Mouse (Mus musculus): ENCODE results near the gene Rnf121.

Rnf121 gene

DNA sequence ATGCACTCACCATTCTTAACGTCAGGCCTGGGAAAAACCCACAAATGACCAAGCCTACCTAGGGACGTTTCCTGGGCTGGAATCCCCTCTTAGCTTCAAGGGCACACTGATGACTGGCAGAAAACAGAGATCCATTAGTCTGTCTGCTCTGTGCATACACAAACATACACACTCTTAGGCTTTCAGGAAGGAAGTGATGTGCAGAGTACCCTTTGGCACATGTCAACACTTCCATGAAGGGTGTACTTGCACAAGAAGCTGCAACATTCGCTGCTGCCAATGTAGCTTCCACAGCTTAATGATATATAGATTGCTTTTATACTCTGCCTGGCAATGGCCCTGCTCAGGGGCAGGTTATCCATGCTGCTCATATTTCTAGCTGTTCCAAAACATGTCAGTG is 45.9 kb downstream of the Rnf121 start:
- TF ChIP-seq GATA4 (IDR thresholded peaks at IDR 0.05; ENCODE audit: insufficient replicate concordance, low read length): no peak

DNA sequence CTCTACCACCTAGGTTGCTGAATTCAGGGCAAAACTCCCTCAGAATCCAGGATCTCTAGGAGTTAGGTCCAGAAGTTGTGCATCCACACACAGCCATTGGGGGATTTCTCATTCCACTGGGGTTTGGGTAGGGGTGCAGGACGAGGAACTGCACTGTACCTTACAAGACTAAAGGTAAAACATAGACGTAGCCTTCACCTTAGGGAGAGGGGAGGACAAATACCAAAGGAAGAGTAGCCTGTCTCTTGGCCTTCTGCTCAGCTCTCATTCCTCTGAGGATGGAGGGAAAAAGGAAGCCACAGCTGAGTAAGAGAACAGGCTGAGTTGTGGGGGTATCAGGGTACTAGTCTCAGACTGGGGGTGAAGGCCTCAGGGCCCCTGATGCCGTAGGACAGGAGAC is 46.7 kb downstream of the Rnf121 start, which contains the start of gene Il18bp:
Gene Il18bp (minus strand): TSS at position 101 of the 400 bp plus-strand sequence.
- TF ChIP-seq GATA4 (IDR thresholded peaks at IDR 0.05; ENCODE audit: insufficient replicate concordance, low read length): no peak

DNA sequence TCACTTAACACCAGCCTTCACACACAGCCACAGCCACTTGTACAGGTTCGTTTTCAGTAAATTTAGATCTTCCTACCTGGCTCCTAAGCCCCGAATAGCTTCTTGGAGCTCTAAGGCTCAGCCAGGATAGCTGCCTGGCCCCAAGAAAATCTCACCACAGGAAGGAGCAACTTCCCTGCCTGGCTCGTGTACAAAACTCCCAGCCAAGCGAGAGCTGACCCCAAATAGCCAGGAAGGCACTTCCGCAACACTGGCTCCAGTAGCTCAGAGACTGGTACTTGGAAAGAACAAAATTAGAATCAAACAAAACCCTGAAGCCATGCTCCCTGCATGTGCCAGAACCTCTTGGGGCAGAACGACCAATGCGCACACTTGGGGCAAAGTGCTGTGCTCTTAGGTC is 47.2 kb downstream of the Rnf121 start:
- TF ChIP-seq GATA4 (IDR thresholded peaks at IDR 0.05; ENCODE audit: insufficient replicate concordance, low read length): no peak

DNA sequence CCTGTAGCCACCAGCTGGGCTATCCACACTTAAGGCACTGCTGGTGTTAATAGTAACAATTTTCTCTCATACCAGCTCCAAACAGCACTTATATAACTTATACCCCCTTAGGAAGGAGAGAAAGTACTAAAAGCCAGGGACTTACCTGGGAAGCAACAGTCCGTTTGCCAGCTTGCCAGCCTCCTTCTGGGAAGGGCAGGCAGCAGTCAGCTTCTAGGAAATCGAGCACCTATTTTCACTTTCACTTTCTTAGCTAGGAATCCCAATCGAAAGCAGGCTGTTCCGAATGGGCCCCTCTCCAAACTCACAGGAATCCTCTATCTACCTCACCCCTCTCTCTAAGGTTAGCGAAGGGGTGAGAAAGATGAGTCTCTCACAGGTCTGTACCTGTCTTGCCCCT is 47.8 kb downstream of the Rnf121 start:
- no peak for TF ChIP-seq GATA4 (IDR thresholded peaks at IDR 0.05; ENCODE audit: insufficient replicate concordance, low read length)

DNA sequence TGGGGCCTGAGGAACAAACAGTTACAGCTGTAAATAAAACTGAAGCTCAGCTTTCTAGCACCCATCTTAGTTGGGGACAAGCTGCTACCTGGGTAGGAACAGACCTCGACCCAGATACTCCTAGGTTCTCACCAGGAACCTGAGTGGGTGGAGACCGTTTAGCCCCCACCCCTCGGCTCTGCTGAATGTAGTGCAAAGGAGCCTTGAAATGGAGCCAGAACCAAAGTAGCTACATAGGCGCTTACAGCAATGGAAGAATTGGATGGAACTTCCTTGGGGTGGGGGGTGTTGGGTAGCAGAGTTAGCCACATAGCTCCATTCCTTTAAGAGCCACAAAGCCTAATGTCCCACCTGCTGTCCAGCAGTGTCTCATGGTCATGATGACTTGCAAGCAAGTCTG is 48.3 kb downstream of the Rnf121 start:
- no peak for TF ChIP-seq GATA4 (IDR thresholded peaks at IDR 0.05; ENCODE audit: insufficient replicate concordance, low read length)

DNA sequence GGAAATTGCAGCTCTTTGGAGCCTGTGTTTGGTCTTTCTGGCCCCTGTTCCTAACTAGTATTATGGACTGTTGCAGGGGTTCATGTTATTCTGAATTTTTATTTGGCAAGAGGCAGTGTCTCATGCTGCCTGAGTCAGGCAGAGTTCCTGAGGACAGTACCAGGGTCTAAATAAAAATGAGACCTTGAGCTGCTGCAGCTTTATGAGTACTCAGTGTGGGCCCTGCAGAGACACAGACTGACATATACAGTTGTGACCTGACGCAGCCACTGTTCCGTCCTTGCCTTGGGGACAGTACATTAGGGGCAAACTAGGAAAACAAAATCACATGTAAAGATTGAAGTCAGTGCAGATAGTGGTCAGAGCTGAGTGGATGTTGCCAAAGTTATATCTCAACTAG is 50.3 kb downstream of the Rnf121 start:
- TF ChIP-seq GATA4 (IDR thresholded peaks at IDR 0.05; ENCODE audit: insufficient replicate concordance, low read length): no peak

DNA sequence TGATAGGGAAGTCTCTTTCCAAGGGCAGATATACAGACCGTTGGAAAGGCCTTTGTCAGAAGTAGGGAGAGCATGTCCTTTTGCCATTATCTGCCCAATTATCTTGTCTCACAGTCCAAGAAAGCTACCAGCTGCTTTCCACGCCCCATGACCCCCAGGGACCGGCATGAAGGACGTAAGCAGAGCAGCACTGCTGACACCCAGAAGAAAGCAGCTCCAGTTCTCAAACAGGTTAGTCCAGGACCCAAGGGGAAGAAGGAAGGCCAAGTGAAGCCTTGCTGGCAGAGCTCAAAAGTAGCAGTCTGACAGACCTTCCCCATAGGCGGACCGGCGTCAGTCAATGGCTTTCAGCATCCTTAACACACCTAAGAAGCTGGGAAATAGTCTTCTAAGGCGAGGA is 51.9 kb downstream of the Rnf121 start:
- TF ChIP-seq GATA4 (IDR thresholded peaks at IDR 0.05; ENCODE audit: insufficient replicate concordance, low read length): no peak

DNA sequence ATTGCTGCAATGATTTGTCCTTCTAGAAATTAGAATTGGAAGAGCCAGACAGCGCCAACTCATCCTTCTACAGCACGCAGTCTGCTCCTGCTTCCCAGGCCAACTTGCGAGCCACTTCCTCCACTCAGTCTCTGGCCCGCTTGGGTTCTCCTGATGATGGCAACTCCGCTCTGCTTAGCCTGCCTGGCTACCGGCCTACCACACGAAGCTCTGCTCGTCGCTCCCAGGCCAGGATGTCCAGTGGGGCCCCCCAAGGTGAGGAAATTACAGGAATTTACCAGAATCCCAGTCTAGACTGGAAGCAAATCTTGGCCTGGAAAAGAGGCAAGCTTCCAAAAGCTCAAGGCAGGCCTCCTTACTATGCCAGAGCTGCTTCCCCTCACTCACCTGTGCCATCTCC is 53.4 kb downstream of the Rnf121 start:
- no peak for TF ChIP-seq GATA4 (IDR thresholded peaks at IDR 0.05; ENCODE audit: insufficient replicate concordance, low read length)

DNA sequence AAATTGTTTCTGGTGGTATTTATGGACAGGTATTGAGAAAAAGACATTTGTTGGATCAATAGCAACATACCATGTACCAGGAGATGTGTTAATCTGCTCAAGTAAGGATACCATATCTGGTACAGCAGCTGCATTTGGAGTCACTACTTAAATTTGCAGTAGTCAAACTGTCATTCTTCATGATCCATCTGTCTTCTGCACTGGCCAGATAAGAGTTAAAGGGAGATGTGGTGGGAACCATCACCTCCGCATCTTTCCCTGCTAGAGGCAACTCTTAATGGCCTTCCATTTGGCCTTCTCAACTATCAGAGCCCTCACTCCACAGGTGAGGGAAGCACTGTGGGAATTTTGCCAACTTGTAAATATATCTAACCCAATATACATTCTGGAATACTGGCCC is 58.7 kb downstream of the Rnf121 start:
- TF ChIP-seq GATA4 (IDR thresholded peaks at IDR 0.05; ENCODE audit: insufficient replicate concordance, low read length): no peak

DNA sequence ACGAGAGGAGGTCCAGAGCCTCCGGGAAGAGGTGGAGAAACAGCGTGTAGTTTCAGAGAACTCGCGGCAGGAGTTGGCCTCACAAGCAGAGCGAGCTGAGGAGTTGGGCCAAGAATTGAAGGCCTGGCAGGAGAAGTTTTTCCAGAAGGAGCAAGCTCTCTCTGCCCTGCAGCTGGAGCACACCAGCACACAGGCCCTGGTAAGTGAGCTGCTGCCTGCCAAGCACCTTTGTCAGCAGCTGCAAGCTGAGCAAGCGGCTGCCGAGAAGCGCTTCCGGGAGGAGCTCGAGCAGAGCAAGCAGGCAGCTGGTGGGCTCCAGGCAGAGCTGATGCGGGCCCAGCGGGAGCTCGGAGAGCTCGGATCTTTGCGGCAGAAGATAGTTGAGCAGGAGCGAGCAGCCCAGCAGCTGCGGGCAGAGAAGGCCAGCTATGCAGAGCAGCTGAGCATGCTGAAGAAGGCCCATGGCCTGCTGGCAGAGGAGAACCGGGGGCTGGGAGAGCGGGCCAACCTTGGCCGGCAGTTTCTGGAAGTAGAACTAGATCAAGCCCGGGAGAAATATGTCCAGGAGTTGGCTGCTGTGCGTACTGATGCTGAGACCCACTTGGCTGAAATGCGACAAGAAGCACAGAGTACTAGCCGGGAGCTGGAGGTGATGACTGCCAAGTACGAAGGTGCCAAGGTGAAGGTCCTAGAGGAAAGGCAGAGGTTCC is 64.2 kb downstream of the Rnf121 start:
- TF ChIP-seq GATA4 (IDR thresholded peaks at IDR 0.05; ENCODE audit: insufficient replicate concordance, low read length): no peak

DNA sequence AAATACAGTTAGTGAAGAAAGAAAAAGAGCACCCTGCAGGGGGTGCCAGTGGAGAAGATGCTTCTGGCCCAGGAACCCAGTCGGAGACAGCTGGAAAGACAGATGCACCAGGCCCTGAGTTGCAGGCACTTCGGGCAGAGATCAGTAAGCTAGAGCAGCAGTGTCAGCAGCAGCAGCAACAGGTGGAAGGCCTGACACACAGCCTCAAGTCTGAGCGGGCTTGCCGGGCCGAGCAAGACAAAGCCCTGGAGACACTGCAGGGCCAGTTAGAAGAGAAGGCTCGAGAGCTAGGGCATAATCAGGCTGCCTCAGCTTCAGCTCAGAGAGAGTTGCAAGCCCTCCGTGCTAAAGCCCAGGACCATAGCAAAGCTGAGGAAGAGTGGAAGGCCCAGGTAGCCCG is 65.0 kb downstream of the Rnf121 start:
- TF ChIP-seq GATA4 (IDR thresholded peaks at IDR 0.05; ENCODE audit: insufficient replicate concordance, low read length): no peak

DNA sequence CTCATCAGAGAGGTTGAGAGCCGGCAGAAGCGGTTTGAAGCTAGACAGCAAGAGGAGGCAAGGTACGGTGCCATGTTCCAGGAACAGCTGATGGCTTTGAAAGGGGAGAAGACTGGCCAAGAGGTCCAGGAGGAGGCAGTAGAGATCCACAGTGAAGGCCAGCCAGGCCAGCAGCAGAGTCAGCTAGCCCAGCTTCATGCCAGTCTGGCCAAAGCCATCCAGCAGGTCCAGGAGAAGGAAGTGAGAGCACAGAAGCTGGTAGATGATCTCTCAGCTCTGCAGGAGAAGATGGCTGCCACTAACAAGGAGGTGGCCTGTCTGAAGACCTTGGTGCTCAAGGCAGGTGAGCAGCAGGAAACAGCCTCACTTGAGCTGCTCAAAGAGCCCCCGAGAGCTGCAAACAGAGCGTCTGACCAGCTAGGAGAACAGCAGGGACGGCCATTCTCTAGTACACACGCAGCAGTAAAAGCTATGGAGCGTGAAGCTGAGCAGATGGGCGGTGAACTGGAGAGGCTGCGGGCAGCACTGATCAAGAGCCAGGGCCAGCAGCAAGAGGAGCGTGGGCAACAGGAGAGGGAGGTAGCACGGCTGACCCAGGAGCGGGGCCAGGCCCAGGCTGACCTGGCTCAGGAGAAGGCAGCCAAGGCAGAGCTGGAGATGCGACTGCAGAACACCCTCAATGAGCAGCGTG is 65.7 kb downstream of the Rnf121 start:
- no peak for TF ChIP-seq GATA4 (IDR thresholded peaks at IDR 0.05; ENCODE audit: insufficient replicate concordance, low read length)

DNA sequence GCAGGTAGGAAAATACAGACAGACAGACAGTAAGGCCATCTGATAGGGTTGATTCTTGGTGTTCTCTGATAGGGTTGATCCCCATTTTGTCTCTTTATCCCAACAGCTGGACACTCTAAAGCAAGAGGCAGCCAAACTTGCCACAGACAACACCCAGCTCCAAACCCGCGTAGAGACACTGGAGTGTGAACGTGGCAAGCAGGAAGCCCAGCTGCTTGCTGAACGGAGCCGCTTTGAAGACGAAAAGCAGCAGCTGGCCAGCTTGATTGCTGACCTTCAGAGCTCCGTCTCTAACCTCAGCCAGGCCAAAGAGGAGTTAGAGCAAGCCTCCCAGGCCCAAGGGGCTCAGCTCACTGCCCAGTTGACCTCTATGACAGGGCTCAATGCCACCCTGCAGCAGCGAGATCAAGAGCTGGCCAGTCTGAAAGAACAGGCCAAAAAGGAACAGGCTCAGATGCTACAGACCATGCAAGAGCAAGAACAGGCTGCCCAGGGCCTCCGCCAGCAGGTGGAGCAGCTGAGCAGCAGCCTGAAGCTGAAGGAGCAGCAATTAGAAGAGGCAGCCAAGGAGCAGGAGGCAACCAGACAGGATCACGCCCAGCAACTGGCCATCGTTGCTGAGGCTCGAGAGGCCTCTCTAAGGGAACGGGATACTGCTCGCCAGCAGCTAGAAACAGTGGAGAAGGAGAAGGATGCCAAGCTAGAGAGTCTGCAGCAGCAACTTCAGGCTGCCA is 66.9 kb downstream of the Rnf121 start:
- no peak for TF ChIP-seq GATA4 (IDR thresholded peaks at IDR 0.05; ENCODE audit: insufficient replicate concordance, low read length)

DNA sequence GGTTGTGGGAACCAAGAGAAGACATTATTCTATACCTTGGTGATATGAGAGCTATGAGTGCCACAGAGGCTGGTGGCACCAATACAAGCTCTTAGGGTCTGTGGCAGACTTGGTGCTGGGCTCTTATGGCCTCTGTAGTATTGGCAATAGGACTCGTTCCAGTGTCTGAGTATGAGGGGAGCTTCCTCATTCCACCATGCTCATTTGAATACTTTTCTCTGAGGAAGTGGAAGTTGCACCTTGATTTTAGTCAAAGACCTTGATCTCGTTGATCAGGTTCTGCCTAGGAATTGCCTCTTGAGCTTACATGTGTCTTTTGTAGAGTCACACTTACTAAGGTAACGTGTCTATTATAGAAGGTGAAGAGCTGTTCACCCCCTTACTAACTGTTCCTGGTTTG is 71.0 kb downstream of the Rnf121 start:
- TF ChIP-seq GATA4 (IDR thresholded peaks at IDR 0.05; ENCODE audit: insufficient replicate concordance, low read length): no peak

DNA sequence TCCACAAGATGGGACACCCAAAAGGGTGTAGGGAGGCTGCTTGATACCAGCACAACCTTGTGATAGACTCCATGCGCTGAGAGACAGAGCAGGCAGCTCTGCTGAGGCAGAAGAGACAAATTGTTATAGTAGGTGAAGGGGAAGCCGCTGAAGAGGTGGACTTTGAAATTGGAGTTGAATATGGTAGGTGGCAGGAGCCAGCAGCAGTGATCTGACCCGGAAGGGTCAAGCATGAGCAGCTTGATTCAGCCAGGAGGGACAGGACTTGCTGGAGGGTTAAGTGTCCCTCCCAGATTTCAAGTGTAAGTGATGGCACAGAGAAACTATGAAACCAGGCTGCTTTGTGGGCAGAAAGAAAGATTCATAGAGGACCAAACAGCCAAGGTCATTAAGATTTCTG is 80.2 kb downstream of the Rnf121 start:
- TF ChIP-seq GATA4 (IDR thresholded peaks at IDR 0.05; ENCODE audit: insufficient replicate concordance, low read length): no peak

DNA sequence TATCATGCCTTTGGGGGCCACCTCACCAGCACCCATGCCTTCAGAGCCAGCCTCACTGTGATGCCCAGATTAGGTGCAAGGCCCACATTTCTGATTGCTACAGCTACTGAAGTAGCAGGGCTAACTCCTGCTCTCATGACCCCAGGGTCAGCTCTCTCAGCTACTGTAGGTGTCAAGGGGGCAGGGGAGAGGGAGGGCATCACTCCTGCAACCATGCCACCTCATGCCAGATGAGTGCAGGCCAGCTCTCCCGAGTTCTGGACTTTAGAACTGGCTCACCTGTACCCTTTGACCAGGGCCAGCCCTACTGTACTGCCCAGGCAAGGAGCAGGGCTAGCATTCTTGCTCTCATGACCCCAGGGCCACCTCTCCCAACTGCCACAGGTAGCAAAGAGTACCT is 82.5 kb downstream of the Rnf121 start:
- TF ChIP-seq GATA4 (IDR thresholded peaks at IDR 0.05; ENCODE audit: insufficient replicate concordance, low read length): no peak
